ENCODE assay signal across 8 mouse cellular contexts in genomic region chr13:23760972-23761864, GRCm38 (mm10). TPM values are rescaled to one million over a fixed set of nuclear protein-coding genes. Genes with fewer than 3 reads are reported as not detected.
DNase-seq lines count a peak whose midpoint lies in the region; ATAC-seq and TF ChIP-seq lines count a peak whose summit lies in the region.

TSS of gene Hist1h4a (minus strand) at chr13:23761230.

- WGBS in hindbrain, embryonic 11.5 days: under 1% methylated on average over 61 of the region's 72 CpGs
- whole genome bisulfite sequencing in lung, embryonic 16.5 days: under 1% methylated on average over 67 of the region's 72 CpGs
- under 1% methylated on average over 69 of the region's 72 CpGs for WGBS in thymus, adult 2 months

- H3K27me3 ChIP-seq in hindbrain, embryonic 11.5 days (ENCODE audit: control insufficient read depth, insufficient read depth, low read length): no peaks in the 10 kb centered on the region
- H3K27me3 ChIP-seq in lung, embryonic 16.5 days (ENCODE audit: control insufficient read depth, insufficient read depth, low read depth, low read length): no peaks in the 10 kb centered on the region
- H3K27me3 ChIP-seq in thymus, adult 2 months (ENCODE audit: control insufficient read depth, insufficient read depth, low read length): no peaks in the 10 kb centered on the region

- H3K4me1 ChIP-seq in hindbrain, embryonic 11.5 days (replicated peaks; ENCODE audit: control insufficient read depth, insufficient read depth, low read length): peaks cover 8% of the 10 kb centered on the region; the same call in 1 of the 2 replicates
- peaks cover 18% of the 10 kb centered on the region for H3K4me1 ChIP-seq in lung, embryonic 16.5 days (replicated peaks; ENCODE audit: control insufficient read depth, insufficient read depth, low read length)
- peaks cover 12% of the 10 kb centered on the region for H3K4me1 ChIP-seq in thymus, adult 2 months (replicated peaks; ENCODE audit: control insufficient read depth, insufficient read depth, low read length)

- TF ChIP-seq POLR2A in thymus, adult 2 months (IDR thresholded peaks at IDR 0.05; ENCODE audit: control insufficient read depth, extremely low read depth, insufficient read depth, low read length, poor library complexity): peak; percentile 72

- no peak for TF ChIP-seq CTCF in thymus, adult 2 months (IDR thresholded peaks at IDR 0.05; ENCODE audit: borderline replicate concordance, control insufficient read depth, extremely low read depth, insufficient read depth, low read length, poor library complexity)

- peak within 1 kb of the TSS; percentile 83 for H3K27ac ChIP-seq in hindbrain, embryonic 11.5 days (ENCODE audit: low read depth, low read length)
- peak within 1 kb of the TSS; percentile 95 for H3K27ac ChIP-seq in lung, embryonic 16.5 days (ENCODE audit: low read length)
- peak within 1 kb of the TSS; percentile 94 for H3K27ac ChIP-seq in thymus, adult 2 months (ENCODE audit: control insufficient read depth, insufficient read depth, low read length)

- ATAC-seq in hindbrain, embryonic 11.5 days (ENCODE audit: low FRiP score): peak; percentile 77
- ATAC-seq in lung, embryonic 16.5 days (ENCODE audit: low read depth): peak; percentile 76

- H3K4me2 ChIP-seq in hindbrain, embryonic 11.5 days (replicated peaks; ENCODE audit: low read depth, low read length): peak within 1 kb of the TSS; percentile 46
- peak within 1 kb of the TSS; percentile 77 for H3K4me2 ChIP-seq in lung, embryonic 16.5 days (ENCODE audit: low read depth, low read length)

- peak; percentile 97 for DNase-seq in Muller cell, postnatal 12 days (ENCODE audit: inconsistent ontology term)
- DNase-seq in cerebellum, adult 9-11 months: peak; percentile 99
- DNase-seq in frontal cortex, adult 2 months (ENCODE audit: extremely low spot score in 1 of 2, low spot score in 1 of 2): peak; percentile 98 to 99
- peak; percentile 98 for DNase-seq in hindbrain, embryonic 11.5 days (ENCODE audit: low spot score)
- peak; percentile 98 for DNase-seq in layer of hippocampus, adult 9-11 months
- peak; percentile 95 for DNase-seq in ovary, adult 18-20 months (ENCODE audit: low spot score)
- DNase-seq in thymus, adult 2 months: peak; percentile 98

- H3K4me3 ChIP-seq in hindbrain, embryonic 11.5 days (ENCODE audit: low read depth, low read length): peak within 1 kb of the TSS; percentile 35
- H3K4me3 ChIP-seq in lung, embryonic 16.5 days (ENCODE audit: low read length): peak within 1 kb of the TSS; percentile 53
- H3K4me3 ChIP-seq in thymus, adult 2 months (ENCODE audit: control insufficient read depth, insufficient read depth, low read length): peak within 1 kb of the TSS; percentile 50

- peak within 1 kb of the TSS; percentile 34; the same call in 1 of the 2 replicates for H3K9ac ChIP-seq in hindbrain, embryonic 11.5 days (ENCODE audit: low read depth, low read length)
- peak within 1 kb of the TSS; percentile 71 for H3K9ac ChIP-seq in lung, embryonic 16.5 days (ENCODE audit: low read length)

- no peaks in the 10 kb centered on the region for H3K36me3 ChIP-seq in hindbrain, embryonic 11.5 days (ENCODE audit: control insufficient read depth, insufficient read depth, low read length)
- no peaks in the 10 kb centered on the region for H3K36me3 ChIP-seq in lung, embryonic 16.5 days (ENCODE audit: control insufficient read depth, insufficient read depth, low read length)
- no peaks in the 10 kb centered on the region for H3K36me3 ChIP-seq in thymus, adult 2 months (ENCODE audit: control insufficient read depth, insufficient read depth, low read length)

- H3K9me3 ChIP-seq in hindbrain, embryonic 11.5 days (ENCODE audit: control insufficient read depth, low read length): no peaks in the 10 kb centered on the region
- H3K9me3 ChIP-seq in lung, embryonic 16.5 days (ENCODE audit: control insufficient read depth, low read length): no peaks in the 10 kb centered on the region

RNA-seq across cellular contexts. Expression of gene Hist1h4a, which starts in this region (rescaled TPM):
- 3.8 and 4.6 TPM in 2 replicates for polyA plus RNA-seq in frontal cortex, adult 2 months (2012; rRNA removed)
- 0.32 TPM in 1 of 2 replicates, not detected in the other for polyA plus RNA-seq in hindbrain, embryonic 11.5 days (2014; fragmentation: Nextera tagmentation; extraction: Ambion mirVana)
- 1.2 TPM in 1 of 2 replicates, not detected in the other for polyA plus RNA-seq in lung, embryonic 16.5 days (2015; fragmentation: Nextera tagmentation; extraction: Ambion mirVana)
- 295 and 320 TPM in 2 replicates for polyA plus RNA-seq in thymus, adult 2 months (2012; rRNA removed)

Comparison
In these comparisons a context has a peak if more than half of its experiments do, and no peak if none do; other contexts are left out.
1. Peak in every context shown above with its lines: DNase-seq, ATAC-seq, H3K4me3 ChIP-seq and H3K27ac ChIP-seq.
2. RNA of gene Hist1h4a (polyA plus RNA-seq): 295 to 320 TPM in thymus, adult 2 months; 3.8 to 4.6 TPM in frontal cortex, adult 2 months, 1.2 TPM in lung, embryonic 16.5 days and 0.32 TPM in hindbrain, embryonic 11.5 days; every median in the first group is over 10 times any median in the second.
3. Peak in DNase-seq, ATAC-seq, H3K4me3 ChIP-seq, H3K27ac ChIP-seq, H3K9ac ChIP-seq and H3K4me2 ChIP-seq in hindbrain, embryonic 11.5 days; RNA of the gene not detected or under 1 TPM.